9 mouse cellular contexts compared by ENCODE assay signal in genomic region chr15:86409352-86409751, GRCm38 (mm10).
DNase-seq lines count a peak whose midpoint lies in the region; ATAC-seq and TF ChIP-seq lines count a peak whose summit lies in the region.
"Had no signal": no experiment of that assay in that cellular context is flagged by ENCODE, and none has a peak within 500 bp of the region (broad histone marks: within the 10 kb centered on the region; RNA-seq: fewer than 3 reads in every experiment).

No protein-coding gene starts in this region.

- TF ChIP-seq CTCF in gastrocnemius, adult 2 months (IDR thresholded peaks at IDR 0.05), result peak; percentile 53
- peak; percentile 46 for TF ChIP-seq CTCF in liver, postnatal 0 days (IDR thresholded peaks at IDR 0.05; ENCODE audit: low read depth)

- H3K36me3 ChIP-seq in liver, postnatal 0 days (replicated peaks; ENCODE audit: insufficient read depth, low read length), result 0 out of 2 replicates have a peak, but pooled peaks cover 2% of the 10 kb centered on the region
- H3K36me3 ChIP-seq in liver, embryonic 12.5 days, result no peaks in the 10 kb centered on the region
- H3K36me3 ChIP-seq in embryonic facial prominence, embryonic 10.5 days (replicated peaks), result no peaks in the 10 kb centered on the region

- intact Hi-C loops in gastrocnemius, adult 2 months (cut with DNase I), result no loop called here

- H3K9ac ChIP-seq in liver, postnatal 0 days (replicated peaks), result no peak overlapping the region
- no peak overlapping the region for H3K9ac ChIP-seq in liver, embryonic 12.5 days

- TF ChIP-seq EP300 in liver, postnatal 0 days (IDR thresholded peaks at IDR 0.05; ENCODE audit: low read depth), result no peak

- H3K4me1 ChIP-seq in liver, postnatal 0 days (ENCODE audit: insufficient read depth), result no peaks in the 10 kb centered on the region
- H3K4me1 ChIP-seq in liver, embryonic 12.5 days, result peaks cover 10% of the 10 kb centered on the region; the same call in 1 of the 2 replicates
- H3K4me1 ChIP-seq in embryonic facial prominence, embryonic 10.5 days, result peaks cover 6% of the 10 kb centered on the region; the same call in 1 of the 2 replicates

- DNase-seq in gastrocnemius, adult 2 months, result no peak
- no peak for DNase-seq in gastrocnemius, postnatal 25 days
- DNase-seq in liver, postnatal 0 days, result no peak
- DNase-seq in embryonic facial prominence, embryonic 10.5 days (ENCODE audit: low spot score), result peak; percentile 15
- DNase-seq in skeletal muscle tissue, adult 2 months (ENCODE audit: low read depth, low spot score), result peak; percentile 12
- DNase-seq in c-Kit-positive CD71-positive TER-119-positive erythroid progenitor cells, embryonic 14.5 days (ENCODE audit: low spot score), result no peak
- DNase-seq: cerebellum, postnatal 25 days had no signal

- no peak overlapping the region for H3K27ac ChIP-seq in gastrocnemius, adult 2 months
- H3K27ac ChIP-seq in liver, postnatal 0 days (ENCODE audit: low read depth), result no peak overlapping the region
- no peak overlapping the region for H3K27ac ChIP-seq in liver, embryonic 12.5 days
- H3K27ac ChIP-seq in embryonic facial prominence, embryonic 10.5 days (replicated peaks), result no peak overlapping the region

- WGBS in liver, postnatal 0 days (ENCODE audit: insufficient replicate concordance), result 82% methylated on average over 5 of the region's 5 CpGs
- WGBS in liver, embryonic 12.5 days (ENCODE audit: insufficient replicate concordance), result 68% methylated on average over 5 of the region's 5 CpGs
- WGBS in embryonic facial prominence, embryonic 10.5 days, result 71% methylated on average over 5 of the region's 5 CpGs

- H3K27me3 ChIP-seq in liver, postnatal 0 days (ENCODE audit: insufficient read depth, low read length), result no peaks in the 10 kb centered on the region
- H3K27me3 ChIP-seq in liver, embryonic 12.5 days (replicated peaks), result no peaks in the 10 kb centered on the region
- no peaks in the 10 kb centered on the region for H3K27me3 ChIP-seq in embryonic facial prominence, embryonic 10.5 days (replicated peaks; ENCODE audit: low read depth, poor library complexity, severe bottlenecking)

- no peak overlapping the region for H3K4me2 ChIP-seq in liver, postnatal 0 days (ENCODE audit: low read depth, low read length)
- no peak overlapping the region for H3K4me2 ChIP-seq in liver, embryonic 12.5 days

- no peaks in the 10 kb centered on the region for H3K9me3 ChIP-seq in liver, postnatal 0 days (ENCODE audit: low read length)
- H3K9me3 ChIP-seq in liver, embryonic 12.5 days (replicated peaks), result no peaks in the 10 kb centered on the region
- H3K9me3 ChIP-seq in embryonic facial prominence, embryonic 10.5 days, result no peaks in the 10 kb centered on the region

- no peak overlapping the region for H3K4me3 ChIP-seq in gastrocnemius, adult 2 months
- H3K4me3 ChIP-seq in liver, postnatal 0 days (ENCODE audit: low read depth, low read length), result no peak overlapping the region
- H3K4me3 ChIP-seq in liver, embryonic 12.5 days, result no peak overlapping the region
- no peak overlapping the region for H3K4me3 ChIP-seq in embryonic facial prominence, embryonic 10.5 days

- ATAC-seq in liver, postnatal 0 days, result no peak
- ATAC-seq in liver, embryonic 12.5 days, result no peak; the same call in 1 of the 2 replicates
- ATAC-seq in inflammation-experienced regulatory T-cells, adult 6 months, result no peak

Comparison
In these comparisons a context has a peak if more than half of its experiments do, and no peak if none do; other contexts are left out.
1. DNase-seq: peak in embryonic facial prominence, embryonic 10.5 days (single experiment) and skeletal muscle tissue, adult 2 months (single experiment); none in gastrocnemius, adult 2 months (single experiment), gastrocnemius, postnatal 25 days (single experiment), liver, postnatal 0 days (single experiment) and c-Kit-positive CD71-positive TER-119-positive erythroid progenitor cells, embryonic 14.5 days (single experiment).